Mouse (Mus musculus) thymus, adult 2 months (tissue): Measurements from ENCODE around the gene Sulf2.

ENCODE experiments used
- CTCF ChIP-seq: fragments of 200-500 bp; IDR thresholded peaks from 2 replicates; pipeline ENCODE4 v1.5.1; 2012; ENCODE audit warnings: mild to moderate bottlenecking, control low read depth, low read length, moderate library complexity, borderline replicate concordance; ENCODE audit not compliant: control insufficient read depth, poor library complexity, insufficient read depth; ENCODE audit errors: extremely low read depth
- POLR2A ChIP-seq: fragments of 200-500 bp; IDR thresholded peaks from 2 replicates; pipeline ENCODE4 v1.6.1; 2012; ENCODE audit warnings: mild to moderate bottlenecking, low read length, control low read depth, moderate library complexity; ENCODE audit not compliant: control insufficient read depth, poor library complexity, insufficient read depth; ENCODE audit errors: extremely low read depth

DNA sequence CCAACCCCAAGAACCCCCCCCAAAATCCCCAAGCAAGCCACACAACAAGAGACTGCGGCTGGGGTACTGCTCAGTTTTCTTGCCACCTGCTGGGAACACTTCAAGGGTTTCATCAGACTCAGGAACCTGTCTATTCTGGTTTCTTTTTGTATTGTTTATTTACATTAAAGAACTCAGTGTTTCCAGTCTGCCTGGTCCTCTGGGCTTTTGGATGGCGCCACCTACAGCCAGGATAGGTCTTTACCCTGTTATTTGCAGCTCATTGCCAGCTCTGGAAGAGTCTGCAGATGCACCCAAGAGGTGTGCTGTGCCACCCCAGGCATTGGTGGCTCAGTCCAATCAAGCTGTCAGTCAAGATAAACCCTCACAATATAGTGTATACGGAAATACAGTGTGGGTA, 119.7 kb downstream of the Sulf2 start:
- TF ChIP-seq POLR2A (no peak), CTCF (no peak; the same call in 1 of the 2 replicates)
